Mouse (Mus musculus): Measurements from ENCODE around the gene Kctd18. TPM values are rescaled to one million over a fixed set of nuclear protein-coding genes. Genes with fewer than 3 reads are reported as not detected.
A peak's percentile ranks its signal among the peaks of the same experiment; 100 is the strongest.

Gene Kctd18
- polyA plus RNA-seq, 1 experiment from 2014 or later, result 19.6 TPM

GRCm38 (mm10) chr1:57969327-57970271 is 49.2 kb downstream of the Kctd18 start:
- peak; percentile 99 for DNase-seq (ENCODE audit: low spot score)
- H3K9me3 ChIP-seq (replicated peaks), result no peaks in the 10 kb centered on the region
- WGBS, result under 1% methylated on average over 65 of the region's 65 CpGs
- H3K4me1 ChIP-seq, result peaks cover 7% of the 10 kb centered on the region
- H3K36me3 ChIP-seq, result peaks cover 22% of the 10 kb centered on the region
- H3K27ac ChIP-seq, result peak overlapping the region; percentile 94
- H3K4me3 ChIP-seq, result peak overlapping the region; percentile 76
- H3K27me3 ChIP-seq (ENCODE audit: low read depth, poor library complexity, severe bottlenecking), result no peaks in the 10 kb centered on the region

- WGBS, result 92% methylated on average over 1 of the region's 1 CpGs
- Histone ChIP-seq H3K36me3 (peaks cover 51% of the 10 kb centered on the region), H3K4me3 (no peak overlapping the region), H3K27me3 (ENCODE audit: low read depth, poor library complexity, severe bottlenecking) (no peaks in the 10 kb centered on the region), H3K9me3 (replicated peaks) (no peaks in the 10 kb centered on the region), H3K4me1 (no peaks in the 10 kb centered on the region), H3K27ac (no peak overlapping the region)
- DNase-seq (ENCODE audit: low spot score), result no peak
Measured at GRCm38 (mm10) chr1:57955774-57956173, 63.0 kb downstream of the Kctd18 start.

DNA sequence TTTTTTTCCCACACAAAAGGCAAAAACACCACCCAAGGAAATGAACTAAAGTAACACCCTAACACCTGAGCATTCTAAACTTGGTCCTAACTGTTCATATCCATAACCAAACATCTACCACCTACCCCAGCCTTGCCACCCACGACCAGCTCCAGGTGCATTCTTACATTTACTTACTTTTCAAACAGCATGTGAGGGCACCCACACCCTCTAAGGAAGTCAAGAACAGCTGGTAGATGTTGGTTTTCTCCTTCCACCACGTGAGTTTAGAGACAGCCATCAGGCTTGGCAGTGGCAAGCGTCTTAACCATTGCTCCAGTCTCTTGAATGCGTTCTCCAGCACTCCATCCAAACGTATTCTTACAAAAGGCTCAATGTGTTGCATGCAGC is 64.4 kb downstream of the Kctd18 start:
- no peak for DNase-seq (ENCODE audit: low spot score)
- Histone ChIP-seq H3K4me3 (no peak overlapping the region), H3K4me1 (no peaks in the 10 kb centered on the region), H3K27me3 (ENCODE audit: low read depth, poor library complexity, severe bottlenecking) (no peaks in the 10 kb centered on the region), H3K9me3 (replicated peaks) (no peaks in the 10 kb centered on the region), H3K27ac (no peak overlapping the region), H3K36me3 (peaks cover 39% of the 10 kb centered on the region)
- 91% methylated on average over 5 of the region's 5 CpGs for WGBS

GRCm38 (mm10) chr1:57953586-57954375 is 65.0 kb downstream of the Kctd18 start:
- Histone ChIP-seq H3K4me1 (no peaks in the 10 kb centered on the region), H3K27me3 (ENCODE audit: low read depth, poor library complexity, severe bottlenecking) (no peaks in the 10 kb centered on the region), H3K36me3 (peaks cover 34% of the 10 kb centered on the region), H3K27ac (no peak overlapping the region), H3K9me3 (replicated peaks) (no peaks in the 10 kb centered on the region), H3K4me3 (no peak overlapping the region)
- DNase-seq (ENCODE audit: low spot score), result no peak
- 89% methylated on average over 16 of the region's 16 CpGs for WGBS

DNA sequence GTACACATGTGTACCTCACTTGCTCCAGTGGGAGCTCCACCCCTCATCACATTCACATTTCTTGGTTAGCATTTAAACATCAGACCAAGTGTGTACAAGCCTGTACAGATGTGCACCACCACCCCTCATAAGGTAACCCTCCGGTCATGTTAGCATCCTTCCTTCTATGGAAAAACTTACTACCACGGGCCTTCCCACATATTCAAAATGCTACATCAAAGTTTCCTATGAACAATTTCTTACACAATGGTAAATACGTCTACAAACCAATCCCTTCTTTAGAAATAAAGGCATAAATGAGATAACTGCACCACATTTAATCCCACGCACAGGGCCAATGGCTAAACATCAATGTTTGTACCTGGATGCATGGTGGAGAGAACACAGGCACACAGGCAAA is 66.2 kb downstream of the Kctd18 start:
- no peaks in the 10 kb centered on the region for H3K9me3 ChIP-seq (replicated peaks)
- no peak overlapping the region for H3K27ac ChIP-seq
- peaks cover 30% of the 10 kb centered on the region for H3K36me3 ChIP-seq
- 96% methylated on average over 4 of the region's 4 CpGs for WGBS
- no peaks in the 10 kb centered on the region for H3K4me1 ChIP-seq
- DNase-seq (ENCODE audit: low spot score), result no peak
- no peak overlapping the region for H3K4me3 ChIP-seq
- H3K27me3 ChIP-seq (ENCODE audit: low read depth, poor library complexity, severe bottlenecking), result no peaks in the 10 kb centered on the region

GRCm38 (mm10) chr1:57949716-57950115 is 69.0 kb downstream of the Kctd18 start:
- H3K4me3 ChIP-seq, result no peak overlapping the region
- H3K9me3 ChIP-seq (replicated peaks), result no peaks in the 10 kb centered on the region
- WGBS, result 81% methylated on average over 5 of the region's 5 CpGs
- H3K36me3 ChIP-seq, result peaks cover 12% of the 10 kb centered on the region; the same call in 1 of the 2 replicates
- DNase-seq (ENCODE audit: low spot score), result no peak
- H3K27ac ChIP-seq, result no peak overlapping the region
- H3K27me3 ChIP-seq (ENCODE audit: low read depth, poor library complexity, severe bottlenecking), result no peaks in the 10 kb centered on the region
- no peaks in the 10 kb centered on the region for H3K4me1 ChIP-seq

DNA sequence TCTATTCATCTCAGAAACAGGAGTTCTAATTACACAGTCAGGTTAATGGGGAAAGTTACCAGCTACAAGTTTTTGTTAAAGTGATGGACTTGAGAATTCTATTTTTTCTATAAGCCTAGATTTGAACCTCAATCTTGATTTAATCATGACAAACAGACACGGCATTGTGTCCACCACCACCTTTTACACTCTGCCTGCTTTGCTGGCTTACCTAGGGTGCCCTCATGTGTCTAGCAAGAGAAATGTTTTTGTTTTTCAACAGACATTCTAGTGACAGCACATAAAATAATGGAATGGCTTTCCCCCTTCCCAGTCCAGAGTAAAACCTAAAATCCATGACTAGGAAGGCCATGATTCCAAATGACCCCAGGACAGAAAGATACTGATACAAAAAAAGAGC is 69.6 kb downstream of the Kctd18 start:
- 0 out of 2 replicates have a peak, but pooled peaks cover 7% of the 10 kb centered on the region for H3K36me3 ChIP-seq
- no peaks in the 10 kb centered on the region for H3K27me3 ChIP-seq (ENCODE audit: low read depth, poor library complexity, severe bottlenecking)
- H3K4me1 ChIP-seq, result no peaks in the 10 kb centered on the region
- WGBS, result 27% methylated on average over 1 of the region's 1 CpGs
- H3K4me3 ChIP-seq, result no peak overlapping the region
- no peaks in the 10 kb centered on the region for H3K9me3 ChIP-seq (replicated peaks)
- DNase-seq (ENCODE audit: low spot score), result no peak
- no peak overlapping the region for H3K27ac ChIP-seq

DNA sequence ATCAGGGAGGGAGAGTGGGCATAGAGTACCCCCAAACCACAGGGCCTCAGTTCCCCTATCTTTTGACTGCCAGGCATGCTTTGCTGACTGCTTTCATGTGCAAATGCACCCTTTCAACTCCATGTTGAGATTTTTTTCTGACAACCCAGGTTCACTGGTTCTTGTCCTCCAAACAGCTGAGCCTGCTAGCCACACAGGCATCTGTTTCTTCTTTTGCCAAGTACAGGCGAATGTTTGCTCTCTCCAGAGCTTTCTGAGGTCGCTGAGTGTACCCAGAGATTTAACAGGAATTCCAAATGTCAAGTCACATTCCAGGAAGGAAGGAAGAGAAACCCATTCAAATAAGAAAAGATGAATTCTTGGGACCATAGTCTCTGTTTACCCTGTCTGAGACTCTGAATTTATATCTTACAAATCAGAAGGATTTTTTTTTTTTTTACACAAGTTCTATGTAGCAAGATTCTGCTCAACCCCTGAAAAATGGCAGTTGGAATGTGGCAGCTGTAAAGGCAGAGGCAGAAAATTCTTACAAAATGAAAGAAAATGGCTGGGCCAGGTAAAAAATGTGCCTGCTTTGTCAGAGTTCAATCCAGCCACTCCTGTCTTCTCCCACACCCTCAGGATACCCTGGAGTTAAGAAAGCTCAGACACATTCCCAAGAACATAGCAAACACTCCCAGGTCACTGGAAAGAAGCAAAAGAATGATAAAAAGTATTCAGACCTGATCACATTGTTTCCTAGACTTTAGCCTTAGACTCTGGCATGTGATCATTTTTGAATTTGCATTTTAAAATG is 71.0 kb downstream of the Kctd18 start:
- Histone ChIP-seq H3K4me3 (no peak overlapping the region), H3K9me3 (replicated peaks) (no peaks in the 10 kb centered on the region), H3K36me3 (0 out of 2 replicates have a peak, but pooled peaks cover 7% of the 10 kb centered on the region), H3K4me1 (no peaks in the 10 kb centered on the region), H3K27ac (no peak overlapping the region), H3K27me3 (ENCODE audit: low read depth, poor library complexity, severe bottlenecking) (0 out of 2 replicates have a peak, but pooled peaks cover 4% of the 10 kb centered on the region)
- no peak for DNase-seq (ENCODE audit: low spot score)
- WGBS, result 43% methylated on average over 2 of the region's 2 CpGs

- peaks cover 20% of the 10 kb centered on the region for H3K4me1 ChIP-seq
- H3K9me3 ChIP-seq (replicated peaks), result no peaks in the 10 kb centered on the region
- 0 out of 2 replicates have a peak, but pooled peaks cover 4% of the 10 kb centered on the region for H3K27me3 ChIP-seq (ENCODE audit: low read depth, poor library complexity, severe bottlenecking)
- DNase-seq (ENCODE audit: low spot score), result no peak
- 85% methylated on average over 6 of the region's 6 CpGs for WGBS
- 0 out of 2 replicates have a peak, but pooled peaks cover 7% of the 10 kb centered on the region for H3K36me3 ChIP-seq
- H3K4me3 ChIP-seq, result no peak overlapping the region
- H3K27ac ChIP-seq, result no peak overlapping the region
Measured at GRCm38 (mm10) chr1:57942215-57942614, 76.5 kb downstream of the Kctd18 start.

DNA sequence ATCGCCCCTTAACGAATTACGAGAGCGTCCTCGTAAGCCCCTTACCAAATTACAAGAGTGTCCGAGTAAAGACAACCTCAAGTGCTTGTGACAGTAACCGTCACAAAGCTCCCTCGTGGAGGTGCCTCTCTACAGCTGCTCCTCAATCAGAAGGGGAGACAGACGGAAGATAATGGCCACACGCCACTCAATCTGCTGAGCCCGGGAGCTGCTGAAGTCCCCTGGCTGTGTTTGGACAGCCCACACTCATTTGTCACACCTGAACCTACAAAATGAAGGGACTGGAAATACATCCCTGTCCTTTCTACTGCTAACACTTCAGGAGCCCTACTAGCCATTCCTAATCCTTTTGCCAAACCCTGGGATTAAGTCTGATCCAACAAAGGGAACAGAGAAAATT is 77.0 kb downstream of the Kctd18 start:
- 0 out of 2 replicates have a peak, but pooled peaks cover 7% of the 10 kb centered on the region for H3K36me3 ChIP-seq
- WGBS, result 64% methylated on average over 11 of the region's 11 CpGs
- no peak overlapping the region for H3K27ac ChIP-seq
- no peaks in the 10 kb centered on the region for H3K9me3 ChIP-seq (replicated peaks)
- H3K4me1 ChIP-seq, result peaks cover 20% of the 10 kb centered on the region
- no peak for DNase-seq (ENCODE audit: low spot score)
- no peak overlapping the region for H3K4me3 ChIP-seq
- 0 out of 2 replicates have a peak, but pooled peaks cover 4% of the 10 kb centered on the region for H3K27me3 ChIP-seq (ENCODE audit: low read depth, poor library complexity, severe bottlenecking)

GRCm38 (mm10) chr1:57941095-57941494 is 77.7 kb downstream of the Kctd18 start:
- Histone ChIP-seq H3K9me3 (replicated peaks) (no peaks in the 10 kb centered on the region), H3K4me1 (peaks cover 20% of the 10 kb centered on the region), H3K36me3 (0 out of 2 replicates have a peak, but pooled peaks cover 4% of the 10 kb centered on the region), H3K4me3 (no peak overlapping the region), H3K27ac (no peak overlapping the region), H3K27me3 (ENCODE audit: low read depth, poor library complexity, severe bottlenecking) (0 out of 2 replicates have a peak, but pooled peaks cover 4% of the 10 kb centered on the region)
- no peak for DNase-seq (ENCODE audit: low spot score)
- WGBS, result 72% methylated on average over 7 of the region's 7 CpGs

GRCm38 (mm10) chr1:57940691-57941090 is 78.1 kb downstream of the Kctd18 start:
- Histone ChIP-seq H3K4me1 (peaks cover 20% of the 10 kb centered on the region), H3K27me3 (ENCODE audit: low read depth, poor library complexity, severe bottlenecking) (0 out of 2 replicates have a peak, but pooled peaks cover 4% of the 10 kb centered on the region), H3K36me3 (0 out of 2 replicates have a peak, but pooled peaks cover 2% of the 10 kb centered on the region), H3K27ac (no peak overlapping the region), H3K4me3 (no peak overlapping the region), H3K9me3 (replicated peaks) (no peaks in the 10 kb centered on the region)
- DNase-seq (ENCODE audit: low spot score), result no peak
- 34% methylated on average over 10 of the region's 10 CpGs for WGBS
